Mouse (Mus musculus): ENCODE measurements around the gene Git2.

The Git2 gene

DNA sequence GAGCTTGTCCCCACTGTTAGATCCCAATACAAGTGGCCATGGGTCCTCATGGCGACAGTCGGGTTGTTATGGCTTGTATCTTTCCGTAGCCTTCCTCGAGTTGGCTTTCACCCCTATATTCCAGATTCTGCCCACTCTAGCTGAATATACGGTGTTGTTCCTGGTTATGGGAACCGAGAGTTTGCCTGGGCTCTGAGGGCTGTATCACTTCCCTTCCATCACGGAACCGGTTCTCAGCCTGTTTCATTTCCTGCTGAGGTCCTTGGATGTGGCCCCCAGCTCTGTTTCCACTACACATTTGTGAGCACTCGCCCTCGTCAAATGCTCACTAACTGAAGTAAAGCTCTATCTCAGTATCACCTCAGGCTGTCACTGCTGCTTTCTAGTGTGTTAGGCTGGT lies 53.3 kb downstream of the Git2 start:
- in situ Hi-C loops (cut with MboI, MseI): loop anchor here (10.0 kb wide), 1 partner anchor 363 kb away; no protein-coding TSS in a partner anchor

DNA sequence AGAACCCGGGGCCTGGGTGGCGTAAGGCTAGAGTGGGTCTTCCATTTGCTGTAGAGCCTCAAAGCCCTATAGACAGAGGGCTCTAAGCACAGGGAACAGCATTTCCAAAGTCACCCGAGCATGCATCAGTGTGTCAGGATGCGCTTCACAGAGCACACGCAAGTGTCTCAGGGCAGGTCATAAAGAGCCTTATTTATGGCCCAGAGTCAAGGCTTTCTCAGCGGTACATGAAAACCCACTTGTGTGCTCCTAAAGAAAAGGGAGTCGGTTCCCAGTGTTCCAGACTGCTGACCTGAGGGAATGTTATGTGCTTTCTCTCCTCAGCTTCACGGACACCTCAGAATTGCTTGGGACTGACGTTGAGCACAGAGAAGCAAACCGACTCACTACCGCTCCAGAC lies 54.5 kb downstream of the Git2 start:
- in situ Hi-C loops (cut with MboI, MseI): loop anchor here (10.0 kb wide), 1 partner anchor 364 kb away; no protein-coding TSS in a partner anchor

DNA sequence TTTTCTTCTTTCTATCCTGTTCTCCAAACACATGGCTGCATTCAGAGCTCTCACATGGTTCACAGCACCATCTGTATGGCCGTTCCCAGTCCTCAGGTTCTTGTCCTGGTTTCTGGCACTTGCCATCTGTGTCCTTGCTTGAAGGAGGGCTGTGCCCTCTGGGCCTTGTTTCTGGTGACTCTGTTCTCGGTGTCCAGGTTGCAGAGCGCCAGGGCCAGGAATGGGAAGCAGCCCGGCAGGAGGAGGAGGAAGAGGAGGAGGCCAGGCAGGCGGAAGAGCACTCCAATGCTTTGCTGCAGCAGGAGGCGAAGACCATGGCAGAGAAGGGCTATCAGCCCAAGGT lies 55.4 kb downstream of the Git2 start:
- in situ Hi-C loops (cut with MboI, MseI): loop anchor here (10.0 kb wide), 1 partner anchor 365 kb away; no protein-coding TSS in a partner anchor

DNA sequence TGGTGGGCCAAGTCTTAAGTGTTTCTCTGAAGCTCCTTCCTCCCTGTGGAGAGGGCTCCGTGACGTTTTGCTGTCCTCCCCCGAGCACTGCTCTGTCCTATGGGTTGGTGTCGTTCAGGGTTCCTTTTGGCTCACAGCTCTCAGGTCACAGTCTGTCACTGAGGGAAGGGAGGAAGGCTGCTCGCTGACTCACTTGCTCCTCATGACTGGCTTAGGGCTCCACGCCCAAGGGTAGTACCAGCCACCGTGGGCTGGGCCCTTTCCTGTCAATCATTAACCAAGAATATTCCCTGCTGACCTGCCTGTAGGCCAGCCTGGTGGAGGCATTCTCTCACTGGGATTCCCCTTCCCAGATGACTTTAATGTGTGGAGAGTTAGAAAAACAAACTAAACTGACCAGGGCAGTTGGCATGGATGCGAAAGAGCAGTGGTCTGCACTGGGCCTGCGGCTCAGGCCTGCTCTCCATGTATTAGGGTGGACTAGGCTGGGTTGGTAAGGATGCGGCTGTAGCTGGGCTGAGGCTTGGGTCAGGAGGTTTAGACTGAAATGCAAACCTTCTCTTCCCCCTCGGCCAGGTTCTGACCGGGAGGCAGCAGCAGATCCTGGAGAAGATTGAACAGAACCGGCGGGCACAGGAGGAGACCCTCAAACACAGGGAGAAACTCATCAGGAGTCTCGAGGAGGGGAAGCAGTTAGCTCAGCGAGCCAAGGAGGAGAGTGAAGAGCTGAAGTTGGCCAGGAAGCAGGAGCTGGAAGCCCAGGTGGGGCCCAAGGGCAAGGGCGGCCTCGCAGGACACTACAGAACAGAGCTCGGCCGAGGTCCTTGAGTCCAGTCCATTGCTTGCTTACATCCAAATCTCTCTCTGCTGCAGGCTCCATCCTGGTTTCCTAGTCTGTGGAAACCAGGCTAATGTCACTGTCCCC lies 56.1 kb downstream of the Git2 start:
- in situ Hi-C loops (cut with MboI, MseI): no loop called here

DNA sequence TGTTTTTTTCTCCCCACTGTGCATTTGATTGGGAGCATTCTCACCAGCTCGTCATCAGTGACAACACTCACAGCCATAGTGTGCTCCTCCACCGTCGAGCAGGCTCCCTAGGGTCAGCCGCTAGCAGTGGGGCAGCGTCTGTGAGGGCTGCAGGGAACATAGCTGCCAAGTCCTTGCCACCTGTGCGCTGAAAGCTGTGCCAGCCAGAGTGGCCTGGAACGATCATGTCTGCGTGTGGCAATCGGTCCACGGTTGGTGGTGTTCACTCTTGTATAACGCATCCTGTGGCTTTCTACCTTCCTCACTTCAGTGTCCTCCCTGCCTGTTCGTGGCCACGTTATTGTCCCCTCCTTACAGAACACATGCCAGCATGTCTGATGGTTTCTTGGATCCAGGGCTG lies 56.8 kb downstream of the Git2 start:
- in situ Hi-C loops (cut with MboI, MseI): no loop called here

DNA sequence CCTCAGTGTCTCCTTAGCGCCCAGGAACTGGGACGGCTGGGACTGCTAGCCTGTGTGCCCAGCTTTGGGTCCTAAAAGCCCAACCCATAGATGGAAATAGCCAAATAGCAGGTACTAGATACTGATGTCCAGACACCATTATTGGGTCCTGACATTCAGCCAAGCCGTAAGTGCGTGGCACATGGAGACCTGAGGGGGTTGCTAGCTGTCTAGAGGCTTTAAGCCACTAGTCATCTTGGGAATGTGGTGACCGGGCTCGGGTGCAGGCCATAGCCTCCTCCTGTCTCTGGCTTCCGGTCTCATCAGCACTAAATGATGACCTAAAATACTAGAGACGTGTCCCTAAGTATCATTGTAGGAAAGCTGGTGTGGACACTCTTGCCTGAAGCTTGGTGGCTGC lies 57.4 kb downstream of the Git2 start:
- in situ Hi-C loops (cut with MboI, MseI): no loop called here

DNA sequence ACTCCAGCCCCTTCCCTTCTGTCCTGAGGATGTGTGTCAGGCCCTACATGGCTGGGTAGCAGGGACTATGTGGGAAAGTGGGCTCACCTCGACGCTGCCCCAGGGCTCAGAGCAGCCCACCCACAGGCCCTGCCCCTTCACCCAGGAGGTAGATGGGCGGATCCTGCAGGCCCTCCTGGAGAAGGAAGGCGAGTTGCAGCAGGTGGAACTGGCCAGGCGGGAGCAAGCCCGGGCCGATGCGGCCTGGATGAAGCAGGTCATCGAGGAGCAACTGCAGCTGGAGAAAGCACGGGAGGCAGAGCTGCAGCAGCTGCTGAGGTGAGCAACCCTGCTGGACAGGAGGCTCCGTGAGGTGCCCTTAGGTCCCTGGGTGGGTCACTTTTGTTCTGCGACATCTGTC lies 58.0 kb downstream of the Git2 start:
- in situ Hi-C loops (cut with MboI, MseI): no loop called here

DNA sequence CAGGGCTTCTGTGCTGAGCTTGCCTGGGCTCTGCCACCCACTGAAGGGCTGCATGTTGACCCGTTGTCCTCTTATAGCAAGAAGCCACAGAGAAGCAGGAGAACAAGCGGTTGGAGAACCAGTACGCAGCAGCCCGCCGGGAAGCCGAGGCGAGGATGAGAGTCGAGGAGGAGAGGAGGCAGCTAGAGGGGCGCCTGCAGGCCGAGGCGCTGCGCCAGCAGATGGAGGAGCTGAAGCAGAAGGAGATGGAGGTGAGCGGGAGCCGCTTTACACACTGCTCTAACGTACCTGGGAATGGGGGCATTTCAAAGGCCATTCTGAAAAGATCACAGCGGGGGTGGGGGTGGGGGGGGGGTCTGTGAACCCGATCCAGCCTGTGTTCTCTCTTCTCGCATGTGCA lies 60.8 kb downstream of the Git2 start:
- in situ Hi-C loops (cut with MboI, MseI): no loop called here

DNA sequence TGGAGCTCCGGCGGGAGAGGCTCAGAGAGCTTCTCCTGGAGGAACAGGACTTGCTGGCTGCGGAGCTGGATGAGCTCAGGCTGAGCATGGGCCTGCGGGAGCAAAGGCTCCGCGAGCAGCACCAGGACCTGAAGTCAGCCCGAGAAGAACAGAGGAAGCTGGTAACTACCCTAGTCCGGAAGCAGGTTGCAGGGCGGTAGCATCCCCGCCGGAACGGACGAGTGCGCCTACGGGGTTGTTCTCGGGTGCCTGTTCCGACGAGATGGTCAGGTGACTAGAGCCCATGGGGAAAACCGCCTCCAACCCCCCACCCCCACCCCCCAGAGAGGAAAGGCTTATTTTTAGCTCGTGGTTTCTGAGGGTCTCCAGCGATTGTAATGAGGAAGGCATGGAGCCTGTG lies 66.0 kb downstream of the Git2 start:
- in situ Hi-C loops (cut with MboI, MseI): no loop called here

DNA sequence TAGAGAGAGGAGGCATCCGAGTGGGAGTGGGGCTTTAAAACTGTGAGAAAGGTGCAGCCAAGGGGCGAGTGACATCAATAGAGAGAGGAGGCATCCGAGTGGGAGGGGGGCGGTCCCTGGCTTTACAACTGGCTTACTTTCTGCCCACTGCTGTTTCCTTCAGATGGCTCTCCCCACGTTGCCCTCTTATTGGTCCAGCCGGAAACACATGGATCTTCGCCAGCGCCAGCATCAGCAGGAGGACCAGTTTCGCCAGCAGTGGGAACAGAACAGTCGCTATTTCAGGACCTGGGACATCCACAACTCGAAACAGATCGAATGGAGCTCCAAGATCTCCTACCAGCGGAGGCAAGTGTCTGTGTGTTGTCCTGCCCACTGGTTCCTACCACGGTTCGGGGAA lies 66.8 kb downstream of the Git2 start:
- in situ Hi-C loops (cut with MboI, MseI): no loop called here

DNA sequence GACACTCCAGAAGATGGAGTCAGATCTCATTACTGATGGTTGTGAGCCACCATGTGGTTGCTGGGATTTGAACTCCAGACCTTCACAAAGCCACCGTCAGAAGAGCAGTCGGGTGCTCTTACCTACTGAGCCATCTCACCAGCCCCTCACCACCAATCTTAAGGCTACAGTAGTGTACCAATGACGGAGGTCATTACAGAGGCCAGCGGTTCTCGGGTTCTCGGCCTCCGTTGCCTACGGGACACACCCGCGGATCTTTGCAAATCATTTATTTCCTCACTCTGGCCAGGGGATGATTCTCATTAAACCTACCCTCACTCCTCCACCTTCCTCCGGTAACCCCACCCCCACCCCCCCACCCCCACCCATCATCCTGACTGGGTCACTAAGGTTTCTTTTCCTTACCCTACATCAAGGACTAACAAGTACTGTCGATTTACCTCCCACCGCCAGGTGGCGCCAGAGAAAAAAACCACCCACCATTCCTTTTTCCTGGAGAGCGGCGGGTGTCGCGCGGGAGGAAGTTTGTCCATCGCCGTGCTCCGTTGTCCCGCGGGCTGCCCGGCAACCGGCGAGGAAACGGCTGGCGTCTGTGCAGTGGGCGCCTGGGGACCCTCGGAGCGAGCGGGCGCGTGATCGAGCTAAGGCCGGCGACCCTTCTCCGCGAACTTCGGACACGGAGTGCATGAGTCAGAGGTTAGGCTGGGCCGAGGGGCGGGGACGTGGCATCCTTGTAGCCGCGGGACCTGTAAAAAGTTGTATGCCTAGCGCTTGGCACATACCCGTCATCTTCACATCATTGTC lies 67.8 kb downstream of the Git2 start, which contains the start of gene Tchp:
Tchp (plus strand) TSS at position 496 of the 804 bp plus-strand sequence.
- in situ Hi-C loops (cut with MboI, MseI): no loop called here

DNA sequence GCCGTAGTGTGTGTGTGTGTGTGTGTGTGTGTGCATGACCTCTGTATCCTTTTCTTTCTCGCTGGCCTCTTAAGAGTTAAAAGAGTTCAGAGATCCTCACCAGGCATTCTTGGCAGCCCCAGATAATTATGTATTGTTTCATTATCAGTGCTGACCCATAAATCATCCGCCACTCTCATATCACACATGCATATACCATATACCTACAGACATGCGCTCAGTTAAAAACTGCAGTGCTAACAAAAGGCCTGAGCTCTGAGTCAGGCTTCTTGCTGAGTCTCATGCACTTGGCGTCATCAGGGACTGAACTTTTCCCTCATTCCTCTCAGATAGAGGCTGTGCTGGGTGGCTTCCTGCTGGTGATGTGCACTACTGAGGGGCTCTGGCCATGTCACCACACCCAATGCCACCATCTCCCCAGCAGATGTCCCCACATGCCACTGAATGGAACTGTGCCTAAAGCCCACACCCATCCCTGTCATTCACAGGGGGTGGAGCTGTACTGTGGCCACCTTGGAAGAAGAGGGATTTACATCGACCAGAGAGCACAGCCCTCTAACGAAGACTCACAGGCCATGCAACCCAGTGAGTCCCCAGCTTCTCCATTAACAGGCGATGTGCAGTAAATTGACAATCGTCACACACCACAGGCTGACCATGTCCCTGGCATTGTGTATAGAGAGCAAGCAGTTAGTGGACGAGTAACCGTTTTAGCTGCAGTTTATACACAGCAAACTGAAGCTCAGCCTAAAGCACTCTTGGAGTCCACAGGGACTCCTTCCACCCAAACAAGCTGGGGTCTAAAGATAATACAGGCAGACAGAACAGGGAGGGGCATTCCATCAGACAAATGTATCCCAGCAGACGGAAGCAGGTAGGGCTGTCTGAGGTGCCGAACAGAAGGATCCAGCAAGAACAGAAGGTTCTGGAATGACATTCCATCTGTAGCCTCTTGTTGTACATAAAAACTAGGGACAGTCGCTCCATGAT lies 72.6 kb downstream of the Git2 start:
- in situ Hi-C loops (cut with MboI, MseI): no loop called here

DNA sequence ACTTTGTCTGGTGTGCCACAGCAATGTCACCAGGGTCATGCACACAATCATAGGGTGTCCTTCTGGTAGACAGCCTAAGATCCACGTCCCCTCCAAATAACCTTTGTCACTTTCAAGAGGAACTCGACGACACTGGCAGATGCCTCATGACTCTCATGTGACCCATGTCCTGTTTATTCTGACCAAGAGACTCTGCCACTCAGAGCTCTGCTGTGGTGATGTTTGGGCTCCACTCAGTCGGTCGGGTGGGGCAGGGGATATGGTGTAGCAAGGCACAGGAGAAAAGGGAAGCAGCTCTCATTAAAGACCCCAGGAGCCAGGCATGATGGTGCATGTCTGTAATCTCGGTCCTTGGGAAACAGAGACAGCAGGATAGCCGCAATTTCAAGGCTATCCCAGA lies 76.3 kb downstream of the Git2 start:
- in situ Hi-C loops (cut with MboI, MseI): no loop called here

DNA sequence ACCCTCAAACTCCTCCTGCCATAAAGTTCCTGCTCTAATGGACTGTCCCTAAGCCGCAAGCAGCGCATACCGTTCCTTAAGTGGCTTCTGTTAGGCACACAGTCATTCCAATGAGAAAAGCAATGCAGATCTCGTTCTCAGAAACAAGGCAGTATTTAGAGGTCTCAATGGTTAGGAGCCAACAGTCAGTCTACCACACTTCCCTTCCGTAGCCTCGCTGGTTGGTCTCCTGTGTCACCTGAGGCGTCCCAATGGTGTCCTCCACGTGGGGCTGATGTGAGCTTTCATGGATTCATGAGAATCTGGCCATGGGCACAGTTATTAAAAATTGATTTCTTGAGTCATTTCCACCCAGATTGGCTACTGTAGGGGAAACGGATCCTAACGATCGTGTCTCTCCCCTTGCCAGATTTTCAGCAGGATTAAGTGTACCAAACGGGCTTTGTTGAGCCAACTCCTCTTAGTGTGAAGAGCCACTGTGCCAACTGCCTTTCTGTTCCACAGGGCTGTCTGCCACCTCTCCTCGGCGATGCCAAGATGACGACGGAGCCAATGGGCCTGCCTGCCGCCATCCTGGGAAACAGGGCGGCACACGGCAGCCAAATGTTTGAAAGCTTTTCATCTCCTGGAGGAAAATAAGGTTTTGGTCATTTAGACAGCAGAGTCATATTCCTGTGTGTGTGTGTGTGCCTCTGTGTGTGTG lies 77.1 kb downstream of the Git2 start:
- in situ Hi-C loops (cut with MboI, MseI): no loop called here

DNA sequence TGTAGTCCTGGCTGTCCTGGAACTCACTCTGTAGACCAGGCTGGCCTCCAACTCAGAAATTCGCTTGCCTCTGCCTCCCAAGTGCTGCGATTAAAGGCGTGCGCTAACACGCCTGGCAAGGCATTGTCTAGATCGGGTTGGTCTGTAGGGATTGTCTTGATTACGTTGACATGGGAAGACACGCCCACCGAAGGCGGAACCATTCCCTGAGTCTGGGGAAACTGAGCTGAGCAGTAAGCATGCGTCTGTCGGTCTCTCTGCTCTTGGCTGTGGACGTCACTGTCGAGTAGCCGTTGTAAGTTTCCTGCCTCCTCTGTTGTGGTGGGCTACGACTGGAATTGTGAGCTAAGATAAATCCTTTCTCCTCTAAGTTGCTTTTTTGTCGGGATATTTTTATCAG lies 78.4 kb downstream of the Git2 start:
- in situ Hi-C loops (cut with MboI, MseI): no loop called here

DNA sequence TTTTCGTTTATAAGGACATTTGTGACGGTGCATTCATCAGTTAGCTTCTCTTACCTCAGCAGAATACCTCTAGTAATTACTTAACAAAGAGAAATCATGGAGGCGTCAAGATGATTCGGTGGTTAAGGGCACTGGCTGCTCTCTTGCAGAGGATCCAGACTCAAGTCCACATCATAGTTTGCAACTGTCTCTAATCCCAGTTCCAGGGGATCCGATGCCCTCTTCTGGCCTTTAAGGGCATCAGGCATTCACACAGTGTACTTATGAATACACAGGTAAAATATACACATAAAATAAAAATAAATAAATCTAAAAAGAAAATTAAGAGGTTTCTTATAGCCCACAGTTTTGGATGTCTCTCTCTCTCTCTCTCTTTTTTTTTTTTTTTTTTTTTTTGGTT lies 79.5 kb downstream of the Git2 start:
- in situ Hi-C loops (cut with MboI, MseI): no loop called here

DNA sequence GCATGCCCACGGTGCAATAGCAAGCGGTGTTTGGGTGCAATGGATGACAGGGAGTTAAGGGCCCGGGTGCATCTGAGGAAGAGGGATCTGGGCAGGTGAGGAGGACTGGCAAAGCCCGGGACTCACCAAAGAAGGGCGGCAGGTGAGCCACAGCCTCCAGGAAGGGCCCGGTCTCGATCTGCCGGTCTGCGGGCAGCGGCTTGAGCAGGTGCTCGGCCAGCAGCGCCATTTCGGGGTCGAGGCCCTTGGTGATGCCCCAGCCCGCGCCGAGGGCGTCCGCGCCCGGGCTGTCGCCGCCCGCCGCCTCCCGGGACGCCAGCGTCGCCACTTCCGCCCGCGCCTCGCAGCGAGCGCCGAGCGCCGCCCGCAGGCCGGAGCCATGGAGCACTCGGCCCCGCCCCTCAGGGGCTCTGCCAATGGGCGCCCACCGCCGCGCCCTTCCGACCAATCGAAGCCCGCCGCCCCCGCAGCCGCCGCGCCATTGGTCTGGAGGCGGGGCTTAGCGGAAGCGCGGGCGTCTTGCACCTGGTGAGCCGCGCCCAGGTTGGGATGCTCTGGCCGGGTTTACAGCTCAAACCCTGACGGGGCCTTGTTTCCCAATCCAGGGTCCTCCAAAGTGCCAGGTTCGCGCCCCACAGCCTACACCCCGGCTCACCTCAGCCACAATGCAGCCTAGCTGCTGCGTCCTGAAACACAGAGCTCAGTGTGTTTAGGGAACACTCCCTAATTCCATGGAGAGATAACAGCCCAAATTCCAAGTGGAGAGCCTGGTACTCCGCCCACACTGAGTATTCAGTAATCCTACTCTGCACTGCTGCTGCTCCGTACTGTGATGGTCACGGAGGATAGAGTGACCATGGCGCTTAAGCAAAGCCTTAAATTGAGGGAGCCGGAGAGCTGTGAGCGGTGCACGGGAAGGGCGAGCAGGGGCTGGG lies 84.4 kb downstream of the Git2 start, which contains the start of gene Gltp:
Gltp (minus strand) TSS at position 352 of the 935 bp plus-strand sequence.
- in situ Hi-C loops (cut with MboI, MseI): no loop called here

DNA sequence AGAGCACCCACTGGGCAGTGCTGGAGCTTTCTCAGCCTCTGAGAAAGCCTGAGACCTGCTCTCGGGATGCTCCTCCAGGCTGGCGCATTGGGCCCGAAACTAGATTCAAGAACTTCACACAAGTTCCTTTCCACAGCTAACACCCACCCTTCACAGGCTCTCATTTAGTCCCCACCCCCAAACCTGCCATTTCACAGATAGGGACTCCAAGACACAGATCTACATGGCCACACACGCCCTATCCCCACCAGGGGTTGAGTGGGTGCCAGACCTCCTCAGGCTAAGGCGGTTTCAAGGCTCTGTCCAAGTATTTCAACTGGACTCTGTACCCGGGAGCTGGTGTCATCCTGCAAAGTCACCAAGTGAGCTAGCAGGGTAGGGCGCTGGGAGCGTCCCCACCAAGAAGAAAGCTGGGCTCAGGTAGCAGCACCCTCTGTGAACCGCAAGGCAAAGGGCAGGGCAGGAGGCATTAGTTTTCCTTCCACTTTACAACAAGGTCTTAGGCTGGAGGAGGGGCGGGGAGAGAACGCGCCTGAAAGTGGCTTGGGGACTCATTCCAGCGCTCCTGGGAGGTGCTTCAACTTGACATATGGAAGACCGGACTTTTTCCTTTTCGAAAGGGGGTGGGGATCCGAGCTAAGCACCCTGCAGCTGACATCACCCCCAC lies 85.5 kb downstream of the Git2 start:
- in situ Hi-C loops (cut with MboI, MseI): no loop called here

DNA sequence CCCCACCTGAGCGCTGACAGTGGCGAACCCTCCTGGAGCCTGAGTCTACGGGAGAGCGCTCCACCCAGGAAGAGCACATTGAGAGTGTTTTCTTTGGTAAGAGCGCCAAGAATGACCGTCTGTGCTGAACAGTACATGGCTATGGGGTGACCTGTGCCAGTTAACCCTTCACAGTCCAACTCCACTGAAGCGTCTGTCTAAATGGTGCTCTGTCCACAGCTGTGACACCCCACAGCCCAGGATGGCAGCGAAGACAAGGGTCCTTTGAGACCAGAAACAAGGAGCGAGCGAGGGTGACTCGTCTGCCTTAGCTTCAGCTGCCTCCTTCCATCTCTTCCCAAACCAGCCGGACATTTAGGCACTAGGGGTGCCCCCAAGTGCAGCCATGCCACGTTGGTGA lies 86.6 kb downstream of the Git2 start:
- in situ Hi-C loops (cut with MboI, MseI): no loop called here
